Mouse (Mus musculus): ENCODE data around the gene Cnpy2.

DNA sequence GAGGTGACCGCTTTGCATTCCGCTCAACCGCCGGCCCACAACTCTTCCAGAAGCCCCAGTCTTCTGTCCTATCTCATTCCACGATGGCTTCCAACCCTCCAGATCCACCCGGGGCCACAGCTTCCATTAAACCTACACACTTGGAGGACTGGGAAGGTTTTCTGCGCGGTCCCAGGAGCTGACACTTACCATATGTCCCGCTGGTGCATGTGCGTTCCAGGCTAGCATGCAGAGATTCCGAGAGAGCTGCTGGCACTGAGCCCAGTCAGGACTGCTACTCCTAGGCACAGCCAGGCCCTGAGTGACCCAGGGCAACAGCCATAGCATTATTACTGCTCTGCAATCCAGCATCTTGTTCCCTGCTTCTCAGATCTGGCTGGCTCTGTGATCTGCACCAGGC is 24.6 kb upstream of the Cnpy2 start:
- TF ChIP-seq ZC3H11A (IDR thresholded peaks at IDR 0.05; ENCODE audit: borderline replicate concordance, low read depth, low read length) (no peak), ZNF384 (IDR thresholded peaks at IDR 0.05; ENCODE audit: low read depth, low read length) (no peak), HCFC1 (IDR thresholded peaks at IDR 0.05; ENCODE audit: borderline replicate concordance, insufficient read depth, low read length) (no peak), CHD2 (IDR thresholded peaks at IDR 0.05; ENCODE audit: low read depth, low read length) (no peak), MAFK (IDR thresholded peaks at IDR 0.05; ENCODE audit: insufficient read depth, low read depth, low read length) (no peak)

All from ES-E14 (cell line).